Mouse (Mus musculus) MEL (cell line): ENCODE measurements around the gene Ryk. TPM values are rescaled to one million over a fixed set of nuclear protein-coding genes. Genes with fewer than 3 reads are reported as not detected.

ENCODE experiments used
- DNase-seq: peaks from one replicate; pipeline ENCODE4 v3.0.0; 2011; ENCODE audit warnings: low read depth, low spot score
- H3K27ac ChIP-seq: 2 replicates; pipeline ENCODE4 v1.5.1; 2012; ENCODE audit warnings: low read depth, mild to moderate bottlenecking, control low read depth, low read length, moderate library complexity; ENCODE audit not compliant: control insufficient read depth
- H3K27me3 ChIP-seq, 2 experiments: fragments of 150-350 bp in 1 of 2; sonication (generic) in 1 of 2; 2 replicates each; pipeline ENCODE4 v1.6.1; 2012; ENCODE audit warnings: low read length in 2 of 2, mild to moderate bottlenecking in 2 of 2, improper control_type of control experiment in 1 of 2, moderate library complexity in 1 of 2; ENCODE audit not compliant: insufficient read depth in 2 of 2, control insufficient read depth in 1 of 2
- H3K36me3 ChIP-seq, 2 experiments: 2 replicates each; pipeline ENCODE4 v1.6.1; 2012 to 2014; ENCODE audit warnings: low read length in 2 of 2, improper control_type of control experiment in 1 of 2, inconsistent platforms in 1 of 2, mild to moderate bottlenecking in 1 of 2; ENCODE audit not compliant: insufficient read depth in 2 of 2, control insufficient read depth in 1 of 2
- H3K4me1 ChIP-seq, 2 experiments: fragments of 150-350 bp in 1 of 2; sonication (generic) in 1 of 2; 2 replicates each; pipeline ENCODE4 v1.6.1; 2012; ENCODE audit warnings: low read length in 2 of 2, improper control_type of control experiment in 1 of 2, mild to moderate bottlenecking in 1 of 2; ENCODE audit not compliant: insufficient read depth in 2 of 2, control insufficient read depth in 1 of 2
- H3K4me3 ChIP-seq, 2 experiments: fragments of 150-350 bp in 1 of 2; sonication (generic) in 1 of 2; 2 replicates each; pipeline ENCODE4 v1.5.1; 2012; ENCODE audit warnings: low read depth in 2 of 2, low read length in 2 of 2, mild to moderate bottlenecking in 2 of 2, moderate library complexity in 2 of 2, control low read depth in 1 of 2, improper control_type of control experiment in 1 of 2; ENCODE audit not compliant: control insufficient read depth in 1 of 2, insufficient read depth in 1 of 2
- H3K79me2 ChIP-seq: 2 replicates; pipeline ENCODE4 v1.6.1; 2012; ENCODE audit warnings: mild to moderate bottlenecking, low read length, moderate library complexity; ENCODE audit not compliant: control insufficient read depth, poor library complexity, insufficient read depth
- H3K9ac ChIP-seq: 2 replicates; pipeline ENCODE4 v1.6.1; 2012; ENCODE audit warnings: low read depth, mild to moderate bottlenecking, control low read depth, low read length, moderate library complexity; ENCODE audit not compliant: control insufficient read depth, poor library complexity, severe bottlenecking
- H3K9me3 ChIP-seq: fragments of 150-350 bp; sonication (generic); replicated peaks from 2 replicates; pipeline ENCODE4 v1.6.1; 2012; ENCODE audit warnings: mild to moderate bottlenecking, low read length, improper control_type of control experiment, moderate library complexity; ENCODE audit not compliant: insufficient read depth
- ELF1 ChIP-seq: IDR thresholded peaks from 2 replicates; pipeline ENCODE4 v1.6.1; 2014; ENCODE audit warnings: low read depth, mild to moderate bottlenecking, inconsistent platforms, low read length, improper control_type of control experiment, moderate library complexity
- EP300 ChIP-seq, 2 experiments: IDR thresholded peaks; 2 replicates each; pipeline ENCODE4 v1.6.1; 2011; ENCODE audit warnings: improper control_type of control experiment in 2 of 2, low read length in 2 of 2, low read depth in 1 of 2, mild to moderate bottlenecking in 1 of 2
- ETS1 ChIP-seq: IDR thresholded peaks from 2 replicates; pipeline ENCODE4 v1.6.1; 2012; ENCODE audit warnings: low read depth, mild to moderate bottlenecking, inconsistent platforms, low read length, improper control_type of control experiment, moderate library complexity
- GATA1 ChIP-seq: IDR thresholded peaks from 2 replicates; pipeline ENCODE4 v1.6.1; 2011; ENCODE audit warnings: low read depth, low read length, improper control_type of control experiment
- MAFK ChIP-seq: IDR thresholded peaks from 2 replicates; pipeline ENCODE4 v1.6.1; 2011; ENCODE audit warnings: low read depth, mild to moderate bottlenecking, low read length, improper control_type of control experiment, borderline replicate concordance
- MAZ ChIP-seq: IDR thresholded peaks from 2 replicates; pipeline ENCODE4 v1.6.1; 2012; ENCODE audit warnings: low read depth, mild to moderate bottlenecking, inconsistent platforms, low read length, improper control_type of control experiment
- MXI1 ChIP-seq: IDR thresholded peaks from 2 replicates; pipeline ENCODE4 v1.6.1; 2011; ENCODE audit warnings: mild to moderate bottlenecking, low read depth, low read length, improper control_type of control experiment
- NELFE ChIP-seq: IDR thresholded peaks from 2 replicates; pipeline ENCODE4 v1.6.1; 2011; ENCODE audit warnings: low read depth, low read length, improper control_type of control experiment
- POLR2AphosphoS5 ChIP-seq: IDR thresholded peaks from 2 replicates; pipeline ENCODE4 v1.6.1; 2012; ENCODE audit warnings: low read depth, borderline replicate concordance, mild to moderate bottlenecking, inconsistent platforms, low read length, moderate library complexity, mixed read lengths
- RAD21 ChIP-seq: IDR thresholded peaks from 2 replicates; pipeline ENCODE4 v1.6.1; 2011; ENCODE audit warnings: mild to moderate bottlenecking, low read depth, low read length, improper control_type of control experiment
- RCOR1 ChIP-seq: IDR thresholded peaks from 2 replicates; pipeline ENCODE4 v1.6.1; 2012; ENCODE audit warnings: low read depth, mild to moderate bottlenecking, inconsistent platforms, low read length, improper control_type of control experiment
- SIN3A ChIP-seq: IDR thresholded peaks from 2 replicates; pipeline ENCODE4 v1.6.1; 2012; ENCODE audit warnings: low read length, improper control_type of control experiment, inconsistent platforms
- SMC3 ChIP-seq: IDR thresholded peaks from 2 replicates; pipeline ENCODE4 v1.6.1; 2011; ENCODE audit warnings: low read depth, low read length, improper control_type of control experiment
- UBTF ChIP-seq: IDR thresholded peaks from 2 replicates; pipeline ENCODE4 v1.6.1; 2012; ENCODE audit warnings: low read depth, mild to moderate bottlenecking, inconsistent platforms, low read length, improper control_type of control experiment, moderate library complexity, borderline replicate concordance; ENCODE audit not compliant: insufficient read depth
- USF1 ChIP-seq: IDR thresholded peaks from 2 replicates; pipeline ENCODE4 v1.6.1; 2014; ENCODE audit warnings: low read depth, mild to moderate bottlenecking, inconsistent platforms, low read length, improper control_type of control experiment, moderate library complexity
- ZNF384 ChIP-seq: IDR thresholded peaks from 2 replicates; pipeline ENCODE4 v1.6.1; 2012; ENCODE audit warnings: low read depth, mild to moderate bottlenecking, inconsistent platforms, low read length, improper control_type of control experiment
- polyA plus RNA-seq, 2 experiments: library from polyadenylated mRNA; stranded (reverse) in 1 of 2; unstranded in 1 of 2; fragments of >175 nt in 1 of 2; fragments of >200 nt in 1 of 2; gene quantifications; 2 replicates each; pipeline versions ENCODE4 v1.2.1 to v1.2.4; 2012; ENCODE audit warnings: low replicate concordance in 2 of 2, low read depth in 1 of 2; ENCODE audit not compliant: insufficient read length in 2 of 2, insufficient read depth in 1 of 2, missing spikeins in 1 of 2
- total RNA-seq: library from RNA; depleted of rRNA; stranded (reverse); fragments of 300-350 nt; gene quantifications from 2 replicates; pipeline ENCODE4 v1.2.3, GENCODE M21; 2012

Ryk gene
- total and polyA plus RNA-seq, 3 experiments = 46.0 to 47.3 (median 46.4) TPM

DNA sequence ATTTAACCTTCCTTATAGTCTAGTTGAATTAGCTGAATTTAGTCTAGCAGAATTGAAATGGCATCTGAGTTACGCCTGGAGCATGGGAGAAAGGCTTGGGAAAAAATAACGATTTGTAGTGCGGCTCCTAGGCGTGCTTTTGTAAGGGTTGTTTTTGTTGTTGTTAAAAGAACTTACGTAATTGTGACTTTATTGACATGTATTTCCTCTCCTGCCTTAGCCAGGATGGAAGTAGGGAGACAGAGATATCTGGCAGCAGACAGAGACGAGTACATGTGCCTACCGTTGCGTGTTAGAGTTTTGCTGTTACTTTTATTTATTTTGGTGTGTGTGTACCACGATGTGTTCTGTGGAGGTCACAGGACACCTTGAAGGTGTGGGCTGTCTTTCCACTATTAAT is 1.6 kb downstream of the Ryk start (continued):
- TF ChIP-seq UBTF = no peak
- no peak for TF ChIP-seq USF1
- TF ChIP-seq NELFE = no peak
- TF ChIP-seq SMC3 = no peak
- no peak for TF ChIP-seq ELF1

DNA sequence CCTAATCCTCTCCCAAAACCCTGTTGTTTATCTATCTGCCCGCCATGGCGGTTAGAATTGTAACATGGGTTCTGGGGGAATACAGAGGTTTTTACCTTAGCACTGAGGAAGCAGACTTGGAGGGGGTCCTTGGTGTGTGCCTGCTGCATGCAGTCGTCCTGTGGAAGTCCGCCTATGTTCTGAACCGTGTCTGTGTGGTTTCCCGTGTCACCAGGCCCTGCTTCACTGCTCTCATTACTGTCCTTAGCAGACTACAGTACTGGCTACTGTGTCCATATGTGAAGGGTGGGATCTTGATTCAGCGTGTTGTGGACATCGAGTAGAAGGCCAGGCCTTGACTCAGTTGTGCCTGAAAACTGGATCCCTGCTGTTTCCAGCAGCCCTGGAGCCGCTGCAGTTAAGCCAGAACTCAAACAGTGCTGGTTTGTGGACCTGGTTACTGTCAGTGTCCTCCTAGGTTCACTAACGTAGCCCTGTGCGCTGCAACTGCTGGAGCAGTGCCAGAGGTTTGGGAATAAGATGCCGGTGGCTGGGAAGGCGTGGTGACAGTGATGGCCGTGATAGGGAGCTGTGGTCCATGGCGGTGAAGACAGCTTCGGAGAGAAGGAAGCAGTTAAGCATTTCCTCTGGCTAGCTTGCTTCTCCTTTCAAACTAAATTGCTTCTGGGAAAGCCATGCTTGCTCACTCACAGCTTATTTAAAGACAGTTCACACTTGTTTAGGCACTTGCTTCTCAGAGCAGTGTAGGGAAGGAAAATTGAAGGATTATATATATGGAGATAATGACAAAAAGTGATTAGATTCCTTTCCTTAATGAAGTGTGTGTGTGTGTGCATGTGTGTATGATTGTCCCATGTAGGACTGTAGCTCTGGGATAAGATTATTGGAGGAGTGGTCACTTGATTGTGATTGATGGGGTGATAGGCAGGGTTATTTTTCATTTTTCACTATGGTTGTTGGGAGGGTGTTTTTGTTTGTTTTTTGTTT is 6.4 kb downstream of the Ryk start:
- peak; percentile 61 for TF ChIP-seq RCOR1
- no peak for TF ChIP-seq MAZ
- TF ChIP-seq ETS1 = peak; percentile 54; the same call in 1 of the 2 replicates
- TF ChIP-seq GATA1 = peak; percentile 44; the same call in 1 of the 2 replicates
- peak; percentile 75; the same call in 1 of the 2 replicates for TF ChIP-seq MXI1
- TF ChIP-seq ZNF384 = no peak
- TF ChIP-seq MAFK = no peak
- peak; percentile 63 for TF ChIP-seq SIN3A
- no peak for TF ChIP-seq POLR2AphosphoS5
- H3K4me1 ChIP-seq = peaks cover 7 to 34% of the 10 kb centered on the region in 2 experiments
- DNase-seq = peak; percentile 82
- H3K79me2 ChIP-seq = peaks cover 72% of the 10 kb centered on the region
- peaks cover 0 to 31% of the 10 kb centered on the region in 2 experiments; a peak in 2 of 4 replicates for H3K36me3 ChIP-seq
- H3K27ac ChIP-seq = peak overlapping the region; percentile 56
- peak overlapping the region; percentile 8 to 29; a peak in 3 of 4 replicates for H3K4me3 ChIP-seq
- no peaks in the 10 kb centered on the region for H3K9me3 ChIP-seq
- peak overlapping the region; percentile 49 for H3K9ac ChIP-seq
- no peaks in the 10 kb centered on the region for H3K27me3 ChIP-seq

DNA sequence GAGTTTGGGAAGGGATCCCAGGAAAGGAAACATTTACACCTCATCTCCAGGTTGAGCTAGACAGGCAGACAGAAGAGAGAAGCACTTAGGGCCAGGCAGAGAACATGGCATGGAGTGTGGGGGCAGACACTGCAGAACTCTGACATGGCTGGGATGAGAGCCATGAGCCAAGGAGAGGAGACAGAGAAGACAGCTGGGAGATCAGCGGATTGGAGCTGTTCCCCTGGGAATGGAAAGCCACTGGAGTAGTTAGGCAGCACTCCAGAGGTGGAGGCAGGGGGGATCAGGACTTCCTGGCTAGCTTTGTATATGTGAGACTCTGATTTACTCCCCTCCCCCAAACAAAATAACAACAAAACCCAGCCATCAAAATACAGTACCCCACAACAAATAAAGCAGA is 7.1 kb downstream of the Ryk start:
- H3K36me3 ChIP-seq = peaks cover 0 to 31% of the 10 kb centered on the region in 2 experiments; a peak in 2 of 4 replicates
- H3K27me3 ChIP-seq = no peaks in the 10 kb centered on the region
- H3K9ac ChIP-seq = no peak overlapping the region
- peaks cover 7 to 34% of the 10 kb centered on the region in 2 experiments for H3K4me1 ChIP-seq
- H3K4me3 ChIP-seq = no peak overlapping the region
- peaks cover 72% of the 10 kb centered on the region for H3K79me2 ChIP-seq
- no peaks in the 10 kb centered on the region for H3K9me3 ChIP-seq
- no peak overlapping the region for H3K27ac ChIP-seq
- no peak for DNase-seq
- TF ChIP-seq POLR2AphosphoS5 (no peak), EP300 (IDR thresholded peaks at IDR 0.05; ENCODE audit: low read depth in 1 of 2, low read length in 2 of 2) (no peak), MAFK (no peak), RAD21 (no peak), GATA1 (no peak)
